Mouse (Mus musculus) left cerebral cortex, postnatal 14 days (tissue): ENCODE data around the gene Vwa8. TPM values are rescaled to one million over a fixed set of nuclear protein-coding genes. Genes with fewer than 3 reads are reported as not detected.

Source experiments
- DNase-seq, 2 experiments: peaks; one replicate each; pipeline ENCODE4 v3.0.0; 2021 to 2022; ENCODE audit warnings: low spot score in 2 of 2, mixed read lengths in 1 of 2
- intact Hi-C: fragments of 180-260 bp; cut with DNase I; formaldehyde crosslinking; loops from one replicate; pipeline ENCODE4 v1.15.1; 2025
- total RNA-seq, 2 experiments: library from RNA; stranded (reverse); gene quantifications; 2 replicates each; pipeline ENCODE4 v1.2.3; 2021

The Vwa8 gene
- total RNA-seq, 2 experiments from 2014 or later, result 21.1 to 24.3 TPM

DNA sequence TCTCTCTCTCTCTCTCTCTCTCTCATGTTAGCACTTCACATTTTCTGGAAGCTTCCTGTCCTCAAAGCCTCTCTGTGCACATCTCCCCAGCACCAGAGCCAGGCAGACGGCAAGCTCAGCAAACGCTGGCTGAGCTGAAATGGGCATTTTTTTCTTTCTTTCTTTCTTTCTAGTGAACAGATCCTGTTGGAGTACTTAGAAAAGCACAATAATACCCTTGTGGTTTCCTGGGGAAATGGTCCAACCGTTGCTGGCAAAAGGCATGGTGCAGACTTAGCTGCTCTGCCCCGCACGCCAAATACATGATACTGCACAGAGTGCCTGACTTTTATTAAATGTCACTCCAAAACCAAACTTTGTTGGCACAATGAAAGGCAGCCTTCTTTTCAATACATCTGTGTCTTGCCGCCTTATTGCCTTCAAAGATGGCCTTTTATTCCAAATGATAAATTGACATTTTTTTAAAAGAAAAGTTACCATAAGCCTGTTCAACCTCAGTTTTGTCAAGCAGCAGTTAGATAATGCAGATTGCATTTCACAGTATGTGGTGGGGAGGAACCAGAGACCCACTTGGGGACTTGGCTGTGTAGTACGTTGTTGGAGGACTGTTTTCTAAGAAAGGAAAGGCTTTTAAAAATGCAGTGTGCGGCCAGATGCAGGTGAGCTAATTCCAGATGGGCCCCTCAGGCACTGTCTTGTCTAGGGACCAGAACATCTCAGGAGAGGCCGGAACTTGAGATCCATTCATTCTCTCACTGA, 351.5 kb downstream of the Vwa8 start:
- intact Hi-C loops, result loop anchor here (5.0 kb wide), 1 partner anchor 92 kb away; no protein-coding TSS in a partner anchor
- DNase-seq, result peak in 1 of 2 experiments; percentile 46

DNA sequence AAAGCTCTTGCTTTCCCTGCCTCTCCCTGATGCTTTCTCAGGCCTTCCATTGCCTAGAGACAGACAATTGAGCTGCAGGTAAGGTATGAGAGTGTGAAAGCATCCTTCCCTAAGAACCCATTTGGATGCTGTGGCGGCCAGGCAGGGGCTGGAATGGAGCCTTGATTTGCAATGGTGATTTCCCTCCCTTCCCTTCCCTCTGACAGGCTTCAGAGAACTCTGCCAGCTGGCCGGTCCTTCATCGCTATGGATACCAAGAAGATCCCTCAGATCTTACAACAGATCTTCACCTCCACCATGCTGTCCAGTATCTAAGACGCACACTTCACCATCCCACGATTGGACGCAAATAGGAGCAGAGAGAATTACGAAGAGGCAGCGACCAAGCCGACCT, 352.0 kb downstream of the Vwa8 start:
- DNase-seq, result no peak
- intact Hi-C loops, result loop anchor here (5.0 kb wide), 1 partner anchor 91 kb away; no protein-coding TSS in a partner anchor

DNA sequence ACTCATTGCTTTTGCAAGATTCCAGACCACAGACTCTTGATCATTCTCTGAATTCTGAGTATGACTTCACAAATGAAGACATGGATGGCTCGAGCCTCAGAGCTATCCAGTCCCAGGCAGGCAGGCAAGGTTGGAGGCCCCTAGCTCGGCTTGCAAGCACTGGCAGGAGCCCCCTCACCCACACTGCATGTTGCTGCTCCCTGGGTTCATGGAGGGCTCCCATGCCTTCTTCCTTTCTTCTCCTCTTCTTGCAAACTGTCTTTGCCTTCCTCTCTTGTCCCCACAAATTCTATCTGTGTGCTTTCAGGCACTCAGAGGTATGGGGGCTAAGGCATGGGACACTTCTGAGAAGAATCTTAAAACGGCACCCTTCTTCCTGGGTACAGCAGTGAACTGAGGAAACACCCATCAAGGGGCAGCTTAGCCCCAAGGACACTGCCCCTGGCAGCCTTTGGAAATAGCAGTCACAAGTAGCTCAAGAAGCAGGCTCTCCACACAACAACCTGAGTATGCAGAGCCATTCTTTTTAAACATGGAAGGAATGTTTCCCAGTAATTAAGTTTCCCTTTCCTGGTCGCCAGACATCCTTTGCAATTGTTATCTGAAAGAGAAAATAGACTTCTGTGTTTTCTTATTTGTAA, 354.0 kb downstream of the Vwa8 start:
- intact Hi-C loops, result loop anchor here (5.0 kb wide), 1 partner anchor 89 kb away; no protein-coding TSS in a partner anchor
- DNase-seq, result no peak

DNA sequence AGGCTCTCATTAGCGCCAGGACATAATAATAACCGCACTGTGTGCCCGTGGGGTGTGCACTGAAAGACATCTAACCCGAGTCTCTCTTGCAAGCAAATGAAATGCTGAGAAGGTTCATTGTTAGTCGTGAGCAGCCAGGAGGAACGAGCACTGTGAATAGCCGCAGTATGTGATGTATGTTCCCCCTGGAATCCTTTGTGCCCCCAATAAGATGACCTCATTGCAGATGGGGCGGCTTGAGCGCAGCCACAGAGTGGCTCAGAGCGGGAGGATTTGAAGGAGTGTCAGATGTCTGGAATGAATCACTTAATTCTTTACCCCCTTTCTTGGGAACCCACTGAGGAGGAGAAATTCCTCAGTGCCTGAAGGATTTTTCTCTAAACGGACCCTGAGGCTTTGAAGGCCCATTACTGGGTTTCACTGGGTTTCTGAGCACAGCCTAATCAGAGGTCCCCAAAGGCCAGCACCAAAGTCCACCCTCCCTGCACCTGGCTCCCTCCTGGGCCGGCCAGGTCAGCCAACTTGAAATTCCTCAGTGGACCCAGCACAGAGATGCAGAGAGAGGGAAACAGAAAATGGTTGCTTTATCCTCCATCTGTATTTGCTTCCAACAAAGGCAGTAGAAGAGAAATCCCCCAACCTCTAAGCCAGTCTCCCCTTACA, 354.8 kb downstream of the Vwa8 start:
- intact Hi-C loops, result loop anchor here (5.0 kb wide), 1 partner anchor 89 kb away; no protein-coding TSS in a partner anchor
- DNase-seq, result peak; percentile 44 to 45

DNA sequence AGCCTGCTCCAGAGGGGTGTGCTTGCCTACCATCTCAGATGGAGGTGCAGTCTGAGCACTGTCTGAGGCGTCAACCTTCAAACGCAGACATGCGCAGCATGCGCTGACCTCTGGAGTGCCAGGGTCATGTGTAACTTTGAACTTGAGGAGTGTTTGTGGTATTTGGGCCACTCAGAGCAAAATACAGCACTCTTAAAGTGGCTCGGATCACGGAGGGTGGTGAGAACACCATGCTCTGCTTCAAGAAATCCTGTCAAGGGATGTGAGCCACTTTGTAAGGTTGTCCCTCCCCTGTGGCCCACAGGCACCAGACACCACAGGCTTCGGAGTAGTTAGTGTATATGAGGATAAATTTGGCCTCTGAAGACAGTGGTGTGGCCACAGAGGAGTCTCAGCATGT, 356.0 kb downstream of the Vwa8 start:
- no peak for DNase-seq
- intact Hi-C loops, result loop anchor here (5.0 kb wide), 1 partner anchor 87 kb away; no protein-coding TSS in a partner anchor

DNA sequence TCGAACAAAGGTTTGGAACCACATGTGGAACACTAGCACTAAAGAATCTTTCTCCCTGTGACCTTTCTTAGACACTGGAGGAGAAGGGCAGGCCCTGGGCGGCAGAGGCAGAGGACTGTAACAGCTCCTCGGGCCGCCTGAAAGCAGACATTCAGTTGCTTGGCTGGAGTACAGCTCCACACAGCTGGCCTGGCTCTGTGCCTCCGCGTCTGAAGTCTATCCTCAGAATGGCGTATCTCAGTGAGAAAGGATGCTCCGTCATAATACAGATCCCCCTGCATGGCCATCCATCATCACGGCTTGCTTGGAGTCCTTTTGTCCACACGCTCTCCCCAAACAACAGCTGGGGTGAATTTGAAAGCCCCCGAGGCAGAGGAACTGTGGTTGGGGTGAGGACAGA, 357.4 kb downstream of the Vwa8 start:
- DNase-seq, result peak; percentile 79 to 91
- intact Hi-C loops, result no loop called here

DNA sequence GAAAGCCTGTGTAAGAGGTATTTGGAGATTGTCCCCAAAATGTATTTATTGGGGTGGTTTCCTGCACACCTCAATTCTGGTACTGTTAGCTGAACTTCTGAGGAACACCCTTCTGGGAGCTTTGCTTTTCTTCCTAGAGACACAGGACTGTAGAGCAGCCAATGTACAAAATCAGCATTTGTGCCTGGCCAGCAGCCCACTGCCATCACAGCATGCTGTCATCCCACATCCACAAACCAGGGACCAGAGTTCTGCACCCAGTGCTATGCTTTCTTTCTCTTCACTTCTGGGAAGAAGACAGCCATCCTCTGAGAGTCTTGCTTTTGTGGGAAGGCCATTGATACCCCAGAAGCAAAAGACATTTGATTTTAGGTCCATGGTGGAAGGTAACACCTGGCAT, 359.6 kb downstream of the Vwa8 start:
- DNase-seq, result no peak
- intact Hi-C loops, result no loop called here

DNA sequence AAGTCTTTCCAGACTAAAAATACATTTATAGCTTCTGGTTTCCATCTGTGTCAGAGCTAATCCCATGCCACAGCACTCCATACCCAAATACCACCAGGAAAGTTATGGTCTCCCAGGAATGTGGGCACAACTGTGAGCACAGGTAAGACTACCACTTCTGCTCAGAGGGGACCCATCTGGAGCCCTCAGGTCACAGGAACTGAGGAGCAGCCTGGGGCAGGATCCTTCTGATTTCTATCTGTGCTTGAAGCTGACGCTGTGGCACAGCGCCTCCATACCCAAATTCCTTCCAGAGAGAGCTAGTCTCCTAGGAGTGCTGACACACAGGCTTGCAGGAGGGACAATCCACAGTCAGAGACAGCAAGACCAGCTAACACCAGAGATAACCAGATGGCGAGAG, 361.0 kb downstream of the Vwa8 start:
- DNase-seq, result no peak
- intact Hi-C loops, result no loop called here

DNA sequence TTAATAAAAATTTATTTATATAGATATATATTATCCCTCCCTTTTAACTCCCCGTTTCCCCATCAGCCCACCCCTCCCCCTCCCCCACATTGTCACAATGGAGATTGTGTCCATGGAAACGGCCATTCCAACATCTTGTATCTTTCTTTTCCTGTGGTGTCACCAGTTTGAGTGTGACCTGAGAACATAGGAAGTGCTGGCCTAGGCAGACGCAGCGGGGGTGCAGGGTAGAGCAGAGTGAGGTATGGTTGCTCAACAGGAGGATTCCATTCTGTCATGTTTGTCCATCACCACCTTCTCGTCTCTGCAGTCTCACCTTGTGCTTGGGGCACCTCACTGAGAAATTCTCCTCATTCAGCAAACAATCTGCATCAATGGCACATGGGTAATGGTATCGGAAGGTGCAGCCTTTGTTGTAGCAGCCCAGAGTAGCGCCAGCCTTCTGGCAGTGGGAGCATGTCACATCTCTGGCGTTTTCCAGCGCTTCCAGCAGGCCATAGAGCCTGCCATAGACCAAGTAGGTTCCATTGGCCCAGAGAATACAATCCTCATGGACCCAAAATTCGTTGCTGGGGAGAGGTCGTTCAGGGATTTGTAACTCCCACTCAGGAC, 363.6 kb downstream of the Vwa8 start:
- no peak for DNase-seq
- intact Hi-C loops, result no loop called here

DNA sequence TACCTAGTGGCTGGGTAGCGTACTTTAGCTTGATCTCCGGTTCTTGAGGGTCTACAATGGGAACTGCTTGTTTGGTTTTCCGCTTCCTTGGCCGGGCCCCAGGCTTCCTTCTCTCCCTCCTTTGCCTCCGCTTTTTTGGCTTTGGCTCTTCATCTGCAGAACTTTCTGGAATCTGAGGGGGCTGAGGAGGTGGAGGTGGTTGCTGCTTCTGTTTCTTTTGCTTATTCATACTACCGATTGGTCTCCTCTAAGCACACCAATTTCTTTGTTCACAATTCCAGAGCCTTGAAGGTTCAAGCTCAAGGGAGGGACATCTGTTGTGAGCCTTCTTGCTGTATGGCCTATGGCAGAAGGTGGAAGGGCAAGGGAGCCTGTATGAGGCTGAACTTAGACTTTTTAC, 365.3 kb downstream of the Vwa8 start:
- no peak for DNase-seq
- intact Hi-C loops, result no loop called here

DNA sequence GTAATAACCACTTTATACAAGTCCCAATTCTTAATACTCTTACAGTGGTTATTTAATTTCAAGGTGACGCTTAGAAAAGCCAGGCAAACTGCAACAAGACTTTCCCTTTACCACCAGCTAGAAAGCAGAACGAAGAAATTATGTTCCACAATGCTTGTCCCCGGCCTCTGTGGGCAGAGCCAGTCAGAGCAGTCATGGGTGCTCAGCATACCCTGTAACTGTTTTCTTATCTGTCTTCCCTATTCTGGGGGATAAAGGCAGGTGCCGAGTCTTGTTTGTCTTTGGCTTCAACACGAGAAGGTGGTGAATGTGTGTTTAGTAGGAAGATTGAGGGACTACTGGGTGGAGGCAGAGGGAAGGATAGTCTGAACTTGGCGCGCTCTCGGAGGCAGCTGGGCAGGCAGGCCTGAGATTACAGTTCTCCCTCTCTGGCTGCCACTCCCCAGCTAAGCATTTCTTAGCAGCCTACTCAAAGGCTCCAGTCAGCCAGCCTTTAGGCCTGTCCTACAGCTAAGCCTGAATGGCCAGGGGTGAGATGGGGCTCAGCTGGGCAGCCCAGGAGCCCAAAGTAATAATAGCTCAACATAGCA, 365.9 kb downstream of the Vwa8 start:
- intact Hi-C loops, result no loop called here
- no peak for DNase-seq

DNA sequence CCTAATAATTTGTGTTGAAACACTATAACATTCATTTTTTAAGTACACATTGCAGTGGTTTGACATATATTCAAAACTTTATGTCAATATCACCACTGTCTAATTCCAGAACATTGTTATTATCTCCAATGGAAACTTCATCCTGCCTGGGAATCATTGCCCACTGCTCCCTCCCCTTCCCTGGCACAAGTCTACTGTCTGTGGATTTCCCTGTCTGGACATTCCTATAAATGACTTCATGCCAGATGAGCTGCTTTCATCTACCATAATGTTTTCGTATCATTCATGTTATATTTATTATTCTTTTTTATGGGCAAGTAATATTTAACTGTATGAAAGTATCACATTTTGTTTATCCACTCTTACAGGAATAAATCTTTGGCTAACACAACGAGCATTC, 367.5 kb downstream of the Vwa8 start:
- intact Hi-C loops, result no loop called here
- no peak for DNase-seq

DNA sequence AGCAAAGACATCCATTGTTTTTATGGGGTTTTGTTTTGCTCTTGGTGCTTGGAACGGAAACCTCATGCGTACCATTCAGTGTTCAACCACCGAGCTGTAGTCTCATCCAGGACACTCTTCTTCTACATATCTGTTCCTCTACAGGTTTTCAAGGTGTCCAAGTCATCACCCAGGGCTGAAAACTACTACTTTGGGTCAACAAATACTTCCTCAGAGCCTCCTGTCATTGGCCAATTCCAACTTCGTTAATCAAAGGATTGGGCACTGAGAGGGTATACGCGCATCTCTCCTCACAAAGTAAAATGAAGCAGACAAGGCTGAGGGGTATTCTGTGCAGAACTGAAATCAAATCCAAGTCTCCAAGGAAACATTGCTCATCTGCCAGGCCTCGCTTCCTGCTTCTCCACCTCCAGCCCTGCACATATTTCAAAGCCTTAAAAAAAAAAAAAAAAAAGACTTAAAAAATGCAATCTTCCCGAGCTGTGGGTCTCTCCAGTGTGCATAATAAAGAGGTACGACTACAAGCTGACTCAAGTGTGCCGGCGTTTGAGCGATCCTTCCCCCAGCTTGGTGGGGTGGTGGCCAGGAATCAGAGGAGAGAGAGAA, 374.7 kb downstream of the Vwa8 start:
- intact Hi-C loops, result loop anchor here (5.0 kb wide), 1 partner anchor 86 kb away; no protein-coding TSS in a partner anchor

DNA sequence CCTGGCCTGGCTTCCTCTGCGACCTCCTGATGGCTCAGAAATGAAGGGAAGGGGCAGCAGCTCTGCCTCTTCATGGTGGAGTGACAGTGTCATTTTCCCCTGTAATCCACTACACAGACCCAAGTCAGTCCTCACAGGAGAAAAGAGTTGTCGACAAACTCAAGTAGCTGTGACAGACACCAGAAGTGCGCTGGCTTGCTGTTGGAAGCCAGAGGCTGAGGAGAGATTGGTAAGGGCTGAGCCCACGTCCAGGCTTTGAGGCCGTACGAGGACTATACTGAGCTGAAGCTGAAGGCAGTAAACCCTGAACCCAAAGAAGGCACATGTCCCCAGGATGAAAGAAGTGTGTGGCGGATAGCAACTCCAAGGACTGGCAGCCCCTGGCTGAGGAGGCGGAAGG, 376.6 kb downstream of the Vwa8 start:
- intact Hi-C loops, result no loop called here
- DNase-seq, result no peak

More for the DNA sequence above, 374.7 kb downstream of the Vwa8 start:
- peak in 1 of 2 experiments; percentile 58 for DNase-seq

DNA sequence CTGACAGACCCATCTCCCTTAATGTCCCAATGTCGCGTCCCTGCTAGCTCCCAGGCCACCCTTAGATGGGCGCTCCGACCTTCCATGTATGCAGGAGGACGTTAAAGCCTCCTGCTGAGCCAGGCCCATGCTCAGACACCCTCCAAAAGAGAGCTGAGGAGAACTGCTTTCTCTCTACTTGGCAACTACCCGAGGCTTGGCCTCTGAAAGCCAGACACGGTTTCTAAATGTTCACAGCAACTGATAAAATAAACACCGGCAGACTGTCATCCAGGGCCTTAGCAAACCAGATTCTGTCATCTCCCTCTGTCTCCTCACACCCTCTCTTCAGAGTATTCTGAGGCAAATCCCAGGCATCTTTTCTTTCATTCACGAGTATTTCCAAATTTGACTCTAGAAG, 377.2 kb downstream of the Vwa8 start:
- intact Hi-C loops, result no loop called here
- no peak for DNase-seq

DNA sequence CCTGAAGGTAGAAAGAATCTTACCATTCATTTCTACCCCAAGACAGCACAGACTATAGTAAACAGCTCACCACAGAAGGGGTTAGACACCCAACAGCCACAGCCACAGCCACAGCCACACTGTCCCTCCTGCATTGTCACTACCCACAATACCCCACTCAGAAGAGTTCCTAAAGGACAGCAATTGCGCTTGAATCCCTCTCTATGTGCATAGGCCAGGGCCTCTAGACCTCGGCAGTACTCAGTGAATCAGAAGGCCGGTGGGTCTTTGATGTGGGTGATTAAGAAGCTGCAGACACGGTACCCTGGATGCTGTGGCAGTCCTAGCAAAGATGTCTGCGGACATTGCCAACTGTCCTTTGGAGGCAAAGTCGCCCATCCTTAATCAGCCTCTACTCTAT, 377.9 kb downstream of the Vwa8 start:
- DNase-seq, result no peak
- intact Hi-C loops, result no loop called here

DNA sequence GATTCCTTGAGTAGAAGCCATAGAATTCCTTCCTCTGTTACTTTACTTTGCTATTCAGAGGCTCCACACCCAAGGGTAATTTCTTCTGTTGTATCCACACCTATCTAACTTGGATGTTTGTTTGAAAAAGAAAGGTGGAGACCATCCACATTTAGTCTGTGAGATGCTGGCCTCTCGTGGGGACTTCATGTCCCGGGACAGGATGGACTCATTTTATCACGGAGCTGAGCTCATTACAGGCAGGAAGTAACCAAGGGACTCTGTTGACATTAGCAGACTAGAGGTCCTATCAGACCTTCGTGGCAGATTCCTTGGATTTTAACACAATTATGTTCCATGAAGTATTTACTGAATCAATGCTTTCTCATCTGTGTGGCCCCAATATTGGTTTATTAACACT, 379.1 kb downstream of the Vwa8 start:
- intact Hi-C loops, result no loop called here
- no peak for DNase-seq

DNA sequence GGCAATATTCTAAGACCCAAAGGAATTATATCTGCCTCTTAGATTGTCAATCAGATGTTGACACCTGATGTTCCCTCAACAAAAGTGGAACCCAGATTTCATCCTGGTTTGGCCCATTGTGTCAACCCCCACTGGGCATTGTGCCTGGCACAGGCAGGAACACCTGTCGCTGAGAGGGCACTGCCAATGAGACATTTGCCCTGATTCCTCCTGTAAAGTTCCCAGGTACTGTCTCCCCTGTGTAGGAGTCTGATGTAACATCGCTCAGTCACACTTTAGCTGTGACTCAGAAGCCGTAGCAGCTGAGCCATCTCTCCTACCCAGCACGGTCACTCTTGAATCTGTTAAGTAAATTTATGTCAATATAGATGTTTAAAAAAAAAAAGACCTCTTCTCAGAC, 382.8 kb downstream of the Vwa8 start:
- intact Hi-C loops, result no loop called here
- DNase-seq, result no peak

DNA sequence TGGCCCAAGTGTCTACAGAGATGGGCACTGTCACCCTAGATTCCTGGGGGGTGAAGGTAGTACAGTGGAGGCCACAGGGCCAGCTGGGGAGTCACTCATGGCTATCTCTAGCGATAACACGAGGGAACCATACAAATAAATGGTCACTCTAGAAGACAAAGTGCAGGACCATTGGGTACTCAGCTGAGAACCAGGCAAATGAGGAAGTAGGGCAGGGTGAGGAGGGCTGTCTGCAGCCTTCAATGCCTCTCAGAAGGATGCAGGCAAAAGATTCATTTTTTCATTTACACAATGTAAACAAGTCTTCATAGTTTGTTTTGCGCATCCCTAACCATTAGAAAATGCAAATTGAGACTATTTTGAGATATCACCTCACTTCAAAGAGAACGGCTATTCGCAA, 384.8 kb downstream of the Vwa8 start:
- intact Hi-C loops, result no loop called here
- DNase-seq, result no peak
